Mouse (Mus musculus) hindlimb bud, embryonic 11.5 days (tissue): ENCODE measurements around the gene Aff1.

Source experiments
- DNase-seq: peaks from one replicate; pipeline ENCODE4 v3.0.0-alpha.2; 2012; ENCODE audit warnings: low read depth, low spot score; ENCODE audit errors: extremely low spot score

The Aff1 gene

DNA sequence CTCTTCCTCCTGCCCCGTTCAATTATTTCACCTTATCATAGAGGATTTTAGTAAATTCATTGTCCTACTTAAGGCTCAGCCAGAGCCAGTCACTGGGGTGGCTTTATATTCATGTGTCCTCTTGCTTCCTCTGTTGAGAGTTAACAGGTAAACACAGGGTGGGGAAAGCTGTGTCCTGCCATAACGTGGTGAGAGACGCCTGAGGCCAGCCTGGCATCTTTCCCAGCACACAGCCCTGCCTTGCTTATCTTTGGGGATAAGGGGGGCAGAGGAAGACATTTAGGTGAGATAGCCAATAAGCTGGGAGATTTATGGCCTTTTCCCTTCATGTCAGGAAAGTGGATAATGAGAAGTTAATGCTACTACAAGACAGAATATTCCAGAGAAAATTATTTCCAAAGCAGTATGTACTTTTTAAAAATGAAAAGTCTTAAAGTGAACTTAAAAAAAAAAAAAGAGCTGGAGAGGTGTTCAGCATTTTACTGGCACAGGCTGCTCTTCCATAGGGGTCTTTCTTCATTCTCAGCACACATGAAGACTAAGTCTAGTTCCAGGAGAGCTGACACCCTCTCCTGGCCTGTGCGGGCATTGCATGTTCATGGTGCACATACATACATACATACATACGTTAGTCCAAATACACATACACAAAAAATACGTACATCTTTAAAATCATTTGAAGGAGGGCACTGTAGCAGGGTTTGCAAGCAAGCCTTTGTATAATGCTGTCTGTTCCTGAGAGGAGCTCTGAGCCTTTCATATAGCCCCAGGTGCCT lies 78.5 kb downstream of the Aff1 start:
- no peak for DNase-seq

DNA sequence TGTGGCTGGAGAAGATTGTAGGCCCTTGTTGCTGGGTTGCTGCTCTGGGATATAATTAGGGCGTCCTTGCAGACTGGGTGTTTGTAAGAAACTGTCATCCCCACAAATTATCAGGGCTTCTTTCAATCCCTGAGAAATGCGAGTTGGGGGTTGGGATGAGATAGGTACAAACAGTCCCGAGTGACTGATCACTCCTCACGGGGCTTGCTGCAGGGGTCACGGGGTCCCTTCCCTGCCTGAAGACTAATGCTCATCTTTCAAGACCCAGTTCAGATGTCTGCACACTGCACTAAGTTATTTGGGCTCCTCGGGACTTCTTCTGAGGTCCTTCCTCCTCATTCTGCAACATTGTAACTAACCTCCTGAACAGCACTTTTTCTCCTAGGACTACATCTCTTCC lies 79.2 kb downstream of the Aff1 start:
- DNase-seq: no peak

DNA sequence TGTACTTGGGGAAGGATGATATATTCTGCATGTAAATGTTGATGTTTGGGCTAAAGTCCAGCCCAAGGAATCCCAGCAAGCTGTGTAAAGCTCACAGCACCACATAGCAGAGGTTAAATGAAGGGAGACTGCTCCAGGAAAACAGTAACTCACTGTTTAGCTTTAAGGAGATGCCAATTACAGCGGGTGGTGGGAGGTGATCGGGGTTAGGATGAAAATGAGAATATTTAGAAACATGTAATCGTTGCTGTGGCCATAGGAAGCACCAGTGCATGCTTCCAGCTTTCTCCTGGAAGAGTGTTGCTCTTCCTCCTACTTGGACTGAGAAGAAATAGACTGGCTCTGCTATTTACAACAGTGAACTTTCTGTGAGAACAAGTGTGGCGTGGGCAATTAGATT lies 80.1 kb downstream of the Aff1 start:
- DNase-seq: no peak

DNA sequence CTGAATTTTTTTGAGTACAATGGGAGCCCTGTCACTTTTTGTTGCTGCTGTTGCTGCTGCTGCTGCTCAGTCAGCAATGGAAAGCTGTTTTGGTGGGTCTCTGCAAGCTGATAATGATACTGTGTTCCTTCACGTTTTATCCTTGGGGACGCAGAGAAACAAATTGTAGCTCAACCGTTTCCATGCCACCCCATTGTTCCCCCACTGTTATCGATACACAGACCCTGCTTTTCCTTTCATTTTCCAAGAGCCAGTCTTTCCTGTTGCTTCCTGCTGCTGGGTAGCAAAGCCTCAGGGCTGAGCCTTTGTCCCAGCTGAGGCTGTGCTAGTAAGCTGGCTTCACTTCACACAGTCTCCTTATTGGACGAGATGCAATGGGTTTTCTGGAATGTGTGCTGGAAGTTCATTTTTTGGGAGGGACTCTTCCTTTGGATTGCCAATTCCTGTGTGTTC lies 81.0 kb downstream of the Aff1 start:
- no peak for DNase-seq

DNA sequence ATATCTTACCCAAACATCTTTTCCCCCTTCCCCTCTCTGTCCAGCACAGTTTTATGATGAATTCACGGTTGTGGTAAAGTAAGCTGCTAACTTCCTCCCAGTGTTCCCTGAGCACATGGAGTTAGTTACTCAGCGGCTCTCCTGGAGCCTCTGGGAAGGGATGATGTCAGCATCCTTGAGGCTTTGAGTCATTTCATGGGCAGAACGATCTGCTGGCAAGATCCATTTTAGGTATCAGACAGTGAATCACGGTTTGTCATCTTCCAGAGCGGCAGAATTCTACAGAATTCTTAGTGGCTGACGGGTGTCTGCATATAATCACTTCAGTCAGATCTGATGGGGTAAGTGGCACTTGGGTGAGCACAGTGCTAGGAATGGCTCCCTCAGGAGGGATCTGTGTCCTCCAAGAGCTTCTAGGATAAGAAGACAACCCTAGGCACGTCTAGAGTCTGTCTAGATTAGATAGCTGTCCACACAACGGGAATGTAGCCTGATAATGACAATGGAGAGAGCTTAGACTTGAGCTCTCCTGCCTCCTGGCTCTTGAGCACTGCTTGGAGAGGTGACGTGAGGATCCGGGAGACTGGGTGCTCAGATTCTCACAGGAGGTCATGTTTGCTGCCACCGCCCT lies 82.6 kb downstream of the Aff1 start:
- DNase-seq: no peak

DNA sequence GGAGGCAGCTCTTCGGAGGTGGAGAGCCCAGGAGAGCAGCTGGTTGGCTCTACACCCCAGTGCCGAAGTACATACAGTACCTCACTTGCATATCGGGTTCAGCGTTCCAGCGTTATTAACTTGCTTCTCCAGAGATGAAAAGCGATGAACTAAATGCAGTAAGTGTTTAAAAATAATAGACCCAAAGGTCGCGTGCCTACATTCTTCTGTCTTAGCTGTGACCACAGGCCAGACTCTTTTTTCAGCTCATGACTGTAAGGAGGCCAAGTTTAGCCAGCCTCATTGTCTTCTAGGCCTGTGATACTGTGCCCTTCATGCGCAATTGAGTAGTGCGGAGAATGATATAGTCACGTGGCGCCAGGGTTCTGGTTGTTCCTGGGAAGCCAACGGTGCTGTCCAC lies 83.3 kb downstream of the Aff1 start:
- no peak for DNase-seq

DNA sequence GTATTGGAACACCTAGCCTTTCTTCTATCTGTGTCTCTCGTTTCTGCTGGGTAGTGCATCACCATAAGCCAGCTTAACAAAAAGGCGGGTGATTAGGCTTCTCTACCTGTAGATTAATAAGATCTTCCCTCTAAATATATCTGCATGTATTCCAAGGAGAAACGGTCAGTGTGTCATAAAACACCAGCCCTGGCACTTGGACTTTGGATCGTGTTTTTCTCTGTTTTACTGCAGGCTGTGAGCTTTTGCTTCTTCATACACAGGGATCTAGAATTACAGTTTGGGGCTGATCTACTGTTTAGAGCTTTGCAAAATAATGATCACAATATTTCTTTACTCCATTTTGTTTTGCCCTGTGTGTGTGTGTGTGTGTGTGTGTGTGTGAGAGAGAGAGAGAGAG lies 84.7 kb downstream of the Aff1 start:
- DNase-seq: no peak

DNA sequence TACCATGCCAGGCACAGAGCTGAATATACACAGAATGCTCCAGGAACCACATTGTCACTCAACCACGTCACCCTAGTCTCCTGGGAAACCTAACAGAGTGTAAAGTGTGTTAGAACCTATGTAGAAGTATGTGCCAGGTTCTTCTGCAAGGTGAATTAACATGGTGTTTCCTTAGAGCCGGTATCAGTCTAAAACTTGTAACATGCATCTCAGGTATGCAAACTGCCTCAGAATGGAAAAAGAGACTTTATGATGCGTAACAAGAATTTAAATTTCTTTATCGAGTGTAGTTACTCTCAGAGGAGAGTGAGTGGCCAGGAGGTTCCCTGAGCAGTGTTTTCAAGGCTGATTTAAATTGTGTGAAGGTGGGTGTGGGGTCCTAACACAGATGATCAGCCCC lies 85.3 kb downstream of the Aff1 start:
- DNase-seq: no peak

DNA sequence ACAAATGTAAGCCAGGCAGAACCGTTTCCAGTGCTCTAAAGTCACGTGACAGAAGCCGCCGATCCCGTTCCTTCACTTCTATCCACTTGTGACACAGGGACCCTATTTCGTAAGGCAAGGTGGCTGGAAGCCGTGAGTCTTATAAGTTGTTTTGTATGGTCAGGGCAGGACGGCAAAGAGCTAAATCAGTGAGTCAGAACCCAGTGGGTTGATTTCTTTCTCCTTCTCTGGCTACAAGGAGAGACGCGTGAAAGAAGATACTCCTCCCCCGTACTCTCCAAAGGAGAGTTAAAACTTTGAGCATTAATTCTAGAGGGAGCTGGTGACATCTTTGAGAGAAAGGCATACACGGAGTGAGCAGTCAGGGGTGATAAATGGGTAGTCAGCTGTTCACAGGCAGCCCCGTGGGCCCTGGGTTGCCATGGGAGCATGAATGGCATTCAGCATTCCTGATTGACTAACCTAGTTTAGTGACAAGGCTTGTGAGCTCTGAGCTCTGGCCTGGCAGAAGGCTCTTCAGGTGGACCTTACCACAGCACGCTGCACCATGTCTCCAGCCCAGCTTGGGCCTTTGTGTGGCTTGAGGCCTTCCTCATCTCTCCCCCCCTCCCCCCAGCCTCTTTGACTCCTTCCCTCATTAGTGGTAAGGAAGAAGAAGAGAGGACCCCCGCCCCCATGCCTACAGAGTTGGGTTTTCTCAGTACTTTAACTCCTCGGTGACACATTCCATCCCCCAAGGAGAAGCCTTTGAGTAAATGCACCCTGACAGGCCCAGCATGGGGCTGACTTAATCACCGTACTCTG lies 86.3 kb downstream of the Aff1 start:
- DNase-seq: no peak

DNA sequence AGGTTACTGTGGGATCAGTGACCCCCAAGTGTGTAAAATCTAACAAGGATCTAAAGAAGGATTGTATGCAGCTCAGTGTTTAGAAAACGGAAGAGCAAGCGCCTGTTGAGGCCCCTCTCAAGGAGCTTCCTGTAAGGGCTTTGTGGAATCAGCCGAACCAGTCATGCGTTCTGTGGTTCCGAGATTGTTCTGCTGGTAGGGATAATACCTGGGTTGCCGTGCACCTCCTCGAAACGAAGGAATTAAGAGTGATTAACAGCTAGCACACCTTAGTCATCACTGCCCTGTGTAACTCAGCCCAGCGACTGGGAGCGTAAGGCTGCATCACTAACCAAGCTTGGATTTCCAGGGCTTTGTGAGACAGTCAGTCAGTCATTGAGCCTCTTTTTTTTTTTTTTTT lies 87.7 kb downstream of the Aff1 start:
- DNase-seq: no peak

DNA sequence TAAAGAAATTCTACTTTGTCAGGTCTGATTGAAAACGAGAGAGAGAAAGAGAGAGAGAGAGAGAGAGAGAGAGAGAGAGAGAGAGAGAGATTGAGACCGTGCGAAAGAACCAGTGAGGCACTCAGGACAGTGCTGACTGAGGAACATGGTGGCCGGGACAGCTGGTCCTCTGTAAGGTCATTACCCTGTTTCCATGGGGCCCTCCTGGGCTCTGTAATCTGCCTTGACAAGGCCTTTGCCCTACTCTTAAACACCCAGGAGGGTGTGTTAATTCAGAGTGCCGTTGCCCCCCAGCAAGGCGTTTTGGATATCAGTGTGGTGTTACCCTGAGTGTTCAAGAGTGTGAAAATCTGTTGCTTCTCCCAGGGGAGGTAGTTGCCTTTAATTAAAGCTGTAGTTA lies 88.1 kb downstream of the Aff1 start:
- no peak for DNase-seq

DNA sequence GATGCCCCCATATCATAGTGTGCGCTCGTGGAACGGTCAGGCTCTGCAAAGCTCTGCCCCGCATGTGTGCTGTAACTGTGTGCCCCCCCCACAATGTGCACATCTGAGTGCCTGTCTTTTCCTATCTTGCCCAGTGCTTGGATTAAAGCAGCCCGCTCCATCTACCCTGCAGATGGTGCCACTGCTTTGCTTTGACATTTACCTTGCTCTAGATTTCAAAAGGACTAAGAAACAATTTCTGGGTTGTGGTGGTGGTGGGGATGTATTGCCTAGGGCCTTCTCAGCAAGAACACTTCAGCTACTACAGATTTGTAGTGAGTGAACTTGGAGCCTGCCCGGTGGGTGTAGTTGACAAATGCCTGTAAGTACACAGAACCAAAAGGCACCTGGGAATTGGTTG lies 88.7 kb downstream of the Aff1 start:
- no peak for DNase-seq

DNA sequence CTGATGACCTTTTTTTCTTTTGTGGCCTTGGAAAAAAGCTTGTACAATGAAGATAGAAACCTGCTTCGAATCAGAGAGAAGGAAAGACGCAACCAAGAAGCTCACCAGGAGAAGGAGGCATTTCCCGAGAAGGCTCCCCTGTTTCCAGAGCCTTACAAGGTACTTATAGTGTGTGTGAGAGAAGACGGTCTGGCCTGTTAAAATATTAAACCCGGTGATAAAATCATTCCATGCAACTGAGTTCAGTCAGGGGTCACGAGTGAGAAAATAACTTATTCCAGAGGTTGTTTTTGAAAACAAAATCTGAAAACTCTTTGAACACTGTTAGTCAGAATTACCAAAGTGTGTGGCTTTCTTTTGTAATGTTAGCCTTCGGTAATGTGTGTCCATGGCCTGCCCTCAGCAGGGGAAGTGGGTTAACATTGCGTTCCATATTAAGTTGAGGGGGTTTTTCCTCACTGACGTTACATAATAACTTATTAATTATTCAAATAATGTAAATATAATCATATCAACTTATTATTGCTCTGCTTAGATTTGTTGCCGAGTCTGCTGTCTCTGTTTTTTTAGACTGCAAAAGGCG lies 91.0 kb downstream of the Aff1 start:
- DNase-seq: no peak

DNA sequence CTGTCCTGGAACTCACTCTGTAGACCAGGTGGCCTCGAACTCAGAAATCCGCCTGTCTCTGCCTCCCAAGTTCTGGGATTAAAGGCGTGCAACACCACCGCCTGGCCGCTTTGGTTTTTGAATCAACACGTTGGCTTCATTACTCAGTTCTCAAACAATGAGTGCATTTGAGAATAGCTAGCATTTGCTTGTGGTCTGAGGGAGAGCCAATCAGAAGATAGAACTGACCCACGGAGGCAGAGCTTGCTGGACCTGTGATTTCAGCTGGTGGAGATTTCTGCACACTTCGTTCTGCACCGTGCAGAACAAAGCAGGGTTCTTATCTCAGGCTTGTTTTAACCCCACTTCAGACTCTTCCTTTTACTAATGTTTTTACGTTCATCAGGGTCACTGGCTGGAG lies 93.9 kb downstream of the Aff1 start:
- DNase-seq: no peak

DNA sequence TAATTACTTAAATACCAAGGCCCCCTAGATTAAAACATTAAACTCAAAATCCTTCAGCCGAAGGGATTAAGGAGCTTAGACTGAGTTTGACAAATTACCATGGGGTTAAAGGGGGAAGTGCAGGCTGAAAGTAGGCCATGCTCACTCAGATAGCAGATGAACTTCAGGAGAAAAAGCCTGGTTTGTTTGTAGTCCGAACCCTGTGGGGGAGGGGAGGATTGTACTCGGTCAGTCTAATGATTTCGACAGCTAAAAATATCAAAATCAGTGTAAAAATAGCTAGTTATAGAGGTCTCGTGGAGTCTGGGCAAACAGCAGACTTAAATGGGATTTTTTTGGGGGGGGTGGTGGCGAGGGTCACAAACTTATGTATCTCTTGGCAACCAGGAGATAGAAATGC lies 96.3 kb downstream of the Aff1 start:
- no peak for DNase-seq

DNA sequence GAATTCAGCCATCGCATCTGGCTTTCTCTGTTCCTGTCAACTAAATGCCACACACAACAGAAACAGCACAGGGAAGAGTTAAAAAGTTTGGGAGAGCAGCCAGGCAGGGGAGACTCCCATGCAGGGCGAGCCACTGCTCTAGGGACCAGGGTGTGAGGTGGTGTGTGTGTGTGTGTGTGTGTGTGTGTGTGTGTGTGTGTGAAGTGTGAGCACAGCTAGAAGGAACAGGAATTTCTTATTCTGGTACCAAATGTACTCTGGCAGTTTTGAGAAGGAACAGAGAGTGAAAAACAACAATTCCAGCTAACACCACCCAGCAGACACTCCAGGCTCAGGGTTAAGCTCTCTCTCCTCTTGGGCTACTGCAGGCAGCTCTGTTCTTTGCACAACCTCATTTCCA lies 96.8 kb downstream of the Aff1 start:
- DNase-seq: no peak

DNA sequence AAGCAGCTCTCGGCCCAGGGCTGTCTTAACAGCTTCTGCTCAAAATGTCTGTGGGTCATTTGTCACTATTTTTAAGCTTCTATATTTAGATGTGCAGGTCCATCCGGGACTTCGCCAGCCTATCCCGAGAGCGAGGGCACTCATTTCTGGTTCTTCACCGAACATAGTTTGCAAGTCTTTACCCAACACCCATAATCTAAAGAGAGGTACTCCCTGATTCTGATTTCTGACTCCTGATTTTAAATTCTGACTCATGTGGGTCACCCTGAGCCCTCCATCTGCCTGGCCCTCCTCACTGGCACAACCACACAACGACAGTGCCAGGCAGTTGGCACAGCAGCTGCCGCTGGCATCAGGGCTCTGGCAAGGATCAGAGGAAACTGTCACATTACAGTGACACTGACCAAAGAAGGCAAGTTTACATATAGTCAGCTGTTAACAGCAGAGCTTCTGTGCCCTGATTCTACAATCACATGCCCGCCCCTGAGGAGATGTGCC lies 97.5 kb downstream of the Aff1 start:
- no peak for DNase-seq

DNA sequence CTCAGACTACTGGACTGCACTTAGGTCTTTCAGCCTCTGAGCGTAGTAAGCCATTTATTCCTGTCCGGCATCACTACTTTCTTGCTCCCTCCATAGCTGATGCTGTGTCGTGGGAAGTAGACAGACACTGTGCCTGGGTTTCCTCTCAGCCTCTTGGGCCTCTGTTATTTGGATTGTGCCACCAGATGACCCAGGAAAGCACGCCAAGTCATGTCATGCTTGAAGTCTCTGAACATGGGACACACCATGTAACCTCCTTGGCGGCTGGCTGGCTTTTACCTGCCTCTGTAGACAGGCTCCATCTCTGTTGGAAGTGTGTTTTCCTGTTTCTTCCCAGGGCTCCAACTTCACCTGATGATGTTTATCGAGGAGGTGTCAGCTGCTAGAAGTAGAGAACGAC lies 99.6 kb downstream of the Aff1 start:
- no peak for DNase-seq

DNA sequence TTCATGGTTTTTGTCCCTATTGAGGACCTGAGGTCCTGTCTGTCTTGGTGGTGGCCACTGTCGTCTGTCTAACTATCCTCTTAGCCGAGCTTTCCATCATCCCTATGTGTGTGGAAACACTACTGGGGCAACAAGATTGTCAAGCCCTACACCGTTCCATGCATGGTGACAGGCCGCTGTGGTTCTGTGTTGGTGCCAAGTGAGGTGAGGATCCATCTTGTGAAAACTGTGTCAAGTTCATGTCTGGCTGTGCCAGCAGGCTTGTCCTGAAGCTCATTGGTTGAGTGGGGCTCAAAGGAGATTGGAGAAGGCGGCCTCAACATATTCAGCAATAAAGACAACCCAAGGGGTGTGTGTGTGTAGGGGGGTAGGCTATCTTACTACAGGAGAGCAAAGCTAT lies 102.9 kb downstream of the Aff1 start:
- DNase-seq: no peak

DNA sequence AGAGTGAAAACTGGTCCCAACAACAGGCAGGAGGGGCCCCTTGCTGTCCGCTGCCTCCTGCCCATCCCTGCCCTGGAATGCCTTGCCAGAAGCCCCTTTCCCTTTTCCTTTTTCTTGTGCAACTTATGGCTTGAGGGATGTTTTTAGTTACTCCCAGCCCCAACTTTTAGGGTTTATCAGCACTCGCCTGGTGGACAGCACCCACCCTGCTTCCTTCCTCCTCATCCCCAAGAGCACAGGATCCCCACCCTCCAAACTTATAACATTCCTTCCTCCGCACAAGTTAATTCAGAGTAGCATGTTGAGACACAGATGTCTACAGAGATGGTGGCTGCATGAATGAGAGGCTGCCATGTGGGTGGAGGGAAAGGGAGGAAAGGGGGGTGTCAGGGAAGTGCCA lies 103.9 kb downstream of the Aff1 start:
- DNase-seq: no peak

DNA sequence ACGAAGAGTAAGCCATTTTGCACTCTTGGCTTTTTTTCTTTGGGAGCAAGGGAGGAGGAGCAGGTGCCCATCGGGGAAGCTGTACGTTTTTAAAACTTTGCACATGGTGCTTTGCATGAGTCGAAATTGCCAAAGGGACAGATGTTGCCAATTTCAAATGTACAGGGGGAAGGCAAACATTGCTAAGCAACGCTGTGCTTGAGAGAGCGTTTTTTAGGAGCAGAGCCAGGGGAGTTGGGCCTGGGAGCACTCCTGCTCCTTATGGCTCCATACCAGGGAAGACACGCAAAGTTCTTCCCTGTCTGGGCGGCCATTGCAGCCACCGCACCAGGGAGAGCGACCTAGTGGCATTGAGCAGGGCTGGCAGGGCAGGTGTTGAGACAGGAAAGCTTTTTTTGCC lies 105.6 kb downstream of the Aff1 start:
- no peak for DNase-seq

DNA sequence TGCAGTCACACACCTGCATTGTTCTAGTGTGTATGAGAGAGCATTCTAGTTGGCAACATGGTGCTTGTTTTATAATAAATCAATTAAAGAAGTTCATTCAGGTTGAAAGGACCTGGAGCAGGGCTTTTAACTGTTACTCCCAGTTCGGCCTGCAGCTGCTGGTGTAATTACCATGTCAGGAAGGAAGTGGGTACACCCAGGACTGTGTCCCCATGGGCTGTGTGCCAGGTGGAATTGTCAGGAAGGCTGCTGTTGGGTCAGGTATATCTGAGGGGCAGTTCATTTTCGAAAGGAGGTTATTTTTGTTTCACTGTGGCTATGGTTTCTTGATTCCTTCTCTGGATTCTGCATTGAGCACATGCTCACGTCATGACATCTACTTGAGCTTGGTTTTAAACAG lies 107.3 kb downstream of the Aff1 start:
- DNase-seq: no peak
